Mouse (Mus musculus) bone marrow, adult 2 months (tissue): ENCODE measurements around the gene Tet3. TPM values are rescaled to one million over a fixed set of nuclear protein-coding genes. Genes with fewer than 3 reads are reported as not detected.

Experiments
- H3K27ac ChIP-seq: fragments of 200-500 bp; 2 replicates; pipeline ENCODE4 v1.5.1; 2012; ENCODE audit warnings: low read depth, mild to moderate bottlenecking, control low read depth, inconsistent platforms, low read length; ENCODE audit not compliant: control insufficient read depth, poor library complexity, insufficient read depth
- H3K4me1 ChIP-seq: fragments of 200-500 bp; 2 replicates; pipeline ENCODE4 v1.6.1; 2011; ENCODE audit warnings: low read length; ENCODE audit not compliant: control insufficient read depth, insufficient read depth
- H3K4me3 ChIP-seq: fragments of 200-500 bp; replicated peaks from 2 replicates; pipeline ENCODE3; 2011; ENCODE audit warnings: mild to moderate bottlenecking, low read depth, low read length, control low read depth; ENCODE audit not compliant: control insufficient read depth
- CTCF ChIP-seq: fragments of 200-500 bp; IDR thresholded peaks from 2 replicates; pipeline ENCODE4 v1.5.1; 2011; ENCODE audit warnings: low read length, control low read depth; ENCODE audit not compliant: control insufficient read depth, insufficient read depth
- POLR2A ChIP-seq: fragments of 200-500 bp; IDR thresholded peaks from 2 replicates; pipeline ENCODE4 v1.6.1; 2011; ENCODE audit warnings: low read depth, mild to moderate bottlenecking, control low read depth, low read length, borderline replicate concordance; ENCODE audit not compliant: control insufficient read depth
- WGBS: fragments of 180-500 bp; shearing (Covaris S2); methylation state at CpG from one replicate; pipeline ENCODE4 v1.1.7; 2018; 5-methylcytosine and 5-hydroxymethylcytosine counted together
- polyA plus RNA-seq: library from polyadenylated mRNA; stranded (reverse); fragments of >200 nt; gene quantifications from 2 replicates; pipeline ENCODE4 v1.2.4, GENCODE M21; 2011; ENCODE audit warnings: low replicate concordance; ENCODE audit not compliant: missing spikeins, insufficient read depth, insufficient read length

The Tet3 gene
- polyA plus RNA-seq, 1 experiment: 35.7 TPM

- no peak overlapping the region for H3K4me3 ChIP-seq
- no peak overlapping the region for H3K27ac ChIP-seq
- H3K4me1 ChIP-seq: peaks cover 1% of the 10 kb centered on the region
- TF ChIP-seq CTCF: no peak
- no peak for TF ChIP-seq POLR2A
- 65% methylated on average over 3 of the region's 3 CpGs for WGBS
These were observed 41.4 kb downstream of the Tet3 start for GRCm38 (mm10) chr6:83417531-83417930.

GRCm38 (mm10) chr6:83417104-83417502 is 41.8 kb downstream of the Tet3 start:
- TF ChIP-seq CTCF (no peak), POLR2A (no peak)
- H3K4me3 ChIP-seq: no peak overlapping the region
- peaks cover 1% of the 10 kb centered on the region for H3K4me1 ChIP-seq
- 89% methylated on average over 2 of the region's 2 CpGs for WGBS
- no peak overlapping the region for H3K27ac ChIP-seq

DNA sequence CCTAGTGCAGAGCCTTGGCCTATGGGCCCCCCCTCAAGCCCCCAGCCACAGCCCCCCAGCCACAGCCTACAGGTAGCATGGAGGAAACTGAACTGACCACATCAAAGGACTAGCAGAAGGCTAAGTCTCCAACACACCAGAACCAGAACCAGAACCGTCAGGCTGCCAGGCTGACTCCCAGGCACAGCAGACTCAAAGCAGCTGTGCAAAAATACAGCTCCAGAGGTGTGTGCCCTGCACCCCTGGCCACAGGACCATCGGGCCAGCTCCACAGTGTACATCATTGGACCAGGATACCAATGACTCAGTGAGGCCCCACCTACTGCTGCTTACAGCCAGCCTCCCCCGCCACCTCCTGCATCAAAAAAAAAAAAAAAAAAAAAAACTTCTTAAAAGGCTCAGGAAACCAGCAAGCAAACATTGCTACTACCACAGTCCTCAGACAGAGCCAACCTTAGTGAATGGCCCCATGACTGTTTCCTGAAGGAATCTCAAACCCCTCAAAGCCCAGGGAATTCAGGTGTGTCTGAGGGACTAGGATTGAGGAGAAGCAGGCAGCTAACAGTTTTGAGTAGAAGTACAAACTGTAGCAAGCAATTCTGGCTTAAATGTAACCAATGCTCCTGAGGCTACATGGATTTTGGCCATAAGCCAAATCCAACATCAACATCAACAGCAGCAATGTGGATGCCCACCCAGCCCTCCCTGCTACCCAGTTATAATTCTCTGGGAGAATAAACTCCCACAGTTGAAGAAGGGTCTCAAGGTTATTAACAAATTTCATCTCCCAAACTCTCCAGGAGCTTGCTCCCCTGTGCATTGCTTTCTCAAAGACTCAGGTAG is 42.4 kb downstream of the Tet3 start:
- WGBS: 65% methylated on average over 3 of the region's 3 CpGs
- peak overlapping the region; percentile 12; the same call in 1 of the 2 replicates for H3K27ac ChIP-seq

GRCm38 (mm10) chr6:83415356-83415940 is 43.4 kb downstream of the Tet3 start:
- TF ChIP-seq POLR2A (no peak), CTCF (no peak)
- Histone ChIP-seq H3K4me1 (peaks cover 1% of the 10 kb centered on the region), H3K4me3 (no peak overlapping the region), H3K27ac (no peak overlapping the region)
- 55% methylated on average over 12 of the region's 12 CpGs for WGBS

More for the DNA sequence above, 42.4 kb downstream of the Tet3 start:
- H3K4me1 ChIP-seq: peaks cover 1% of the 10 kb centered on the region
- TF ChIP-seq CTCF (no peak), POLR2A (no peak)
- H3K4me3 ChIP-seq: no peak overlapping the region

DNA sequence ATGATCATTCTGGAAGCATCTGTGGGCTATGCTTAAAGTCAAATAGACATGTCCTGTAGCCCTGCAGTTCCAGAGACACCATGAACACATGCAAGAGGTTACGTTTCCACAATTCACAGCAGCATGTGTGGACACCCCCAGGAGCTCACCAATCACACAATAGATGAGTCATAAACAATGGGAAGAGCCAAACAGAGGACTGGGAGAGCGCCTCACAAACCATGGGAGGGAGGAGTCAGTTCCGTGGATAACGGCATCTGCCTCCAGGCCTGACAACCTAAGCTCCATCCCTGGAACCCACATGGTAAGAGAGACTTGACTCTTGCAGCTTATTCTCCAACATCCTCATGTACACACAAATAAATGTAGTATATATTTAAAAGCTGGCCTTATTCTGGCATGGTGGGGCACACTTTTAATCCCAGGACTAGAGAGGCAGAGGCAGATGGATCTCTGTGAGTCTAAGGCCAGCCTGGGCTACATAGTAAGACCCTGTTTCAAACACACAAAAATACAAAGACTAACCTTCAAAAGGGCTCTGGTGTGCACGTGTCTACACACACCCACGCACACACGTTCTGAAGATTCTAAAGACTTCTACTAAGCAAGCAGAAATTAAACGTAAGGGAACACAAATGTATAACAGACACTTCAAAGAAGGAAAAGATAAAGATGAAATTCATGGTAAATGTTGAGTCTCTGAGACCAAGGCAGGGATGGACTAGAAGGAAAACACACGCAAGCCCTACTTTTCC is 44.1 kb downstream of the Tet3 start:
- H3K27ac ChIP-seq: no peak overlapping the region
- H3K4me1 ChIP-seq: peaks cover 1% of the 10 kb centered on the region
- TF ChIP-seq CTCF (no peak), POLR2A (no peak)
- WGBS: 91% methylated on average over 9 of the region's 9 CpGs
- H3K4me3 ChIP-seq: no peak overlapping the region

DNA sequence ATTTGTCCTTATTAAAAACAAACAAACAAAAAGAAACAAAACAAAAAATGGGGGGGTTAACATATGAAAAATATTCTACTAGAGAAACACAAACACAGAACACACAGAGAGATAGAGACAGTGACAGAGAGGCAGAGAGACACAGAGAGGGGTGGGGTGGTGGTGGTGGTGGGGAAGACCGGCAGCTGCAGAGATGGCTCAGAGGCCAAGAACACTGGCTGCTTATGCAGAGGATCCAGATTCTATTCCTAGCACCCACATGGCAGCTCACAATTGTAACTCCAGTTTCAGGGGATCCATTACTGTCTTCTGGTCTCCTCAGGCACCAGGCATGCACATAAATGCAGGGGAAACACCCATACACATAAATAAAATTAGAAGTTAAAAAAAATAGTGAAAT is 45.2 kb downstream of the Tet3 start:
- H3K4me1 ChIP-seq: peaks cover 1% of the 10 kb centered on the region
- no peak overlapping the region for H3K27ac ChIP-seq
- TF ChIP-seq POLR2A (no peak), CTCF (no peak)
- 71% methylated on average over 1 of the region's 1 CpGs for WGBS
- H3K4me3 ChIP-seq: no peak overlapping the region

DNA sequence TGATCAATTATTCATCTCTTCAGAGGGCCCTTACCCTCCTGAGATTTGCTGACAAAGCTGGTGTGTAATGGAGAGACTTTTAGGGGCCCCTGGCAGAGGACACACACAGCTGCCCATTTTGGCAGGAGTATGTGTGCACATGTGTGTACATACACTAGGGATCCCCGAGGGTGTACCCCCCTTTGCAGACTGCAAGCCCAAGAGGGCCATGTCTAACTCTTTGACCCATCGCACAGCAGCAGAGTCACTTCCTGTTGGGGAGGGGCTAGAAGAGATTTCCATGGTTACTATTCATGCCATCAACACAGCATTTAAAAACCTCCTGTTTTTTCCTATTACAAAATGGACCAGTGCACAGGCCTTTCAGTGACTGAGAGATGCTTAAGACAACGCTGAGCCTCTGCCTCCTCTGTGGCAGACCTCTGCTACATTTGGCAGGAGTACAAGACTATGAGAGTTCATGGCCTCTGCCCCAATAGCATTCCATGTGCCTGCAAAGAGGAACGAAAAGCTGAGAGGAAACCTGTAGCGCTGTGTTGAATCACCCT is 46.0 kb downstream of the Tet3 start:
- Histone ChIP-seq H3K4me3 (no peak overlapping the region), H3K27ac (no peak overlapping the region; the same call in 1 of the 2 replicates), H3K4me1 (peaks cover 1% of the 10 kb centered on the region)
- 11% methylated on average over 5 of the region's 5 CpGs for WGBS
- TF ChIP-seq POLR2A (no peak), CTCF (no peak)

- peaks cover under 1% of the 10 kb centered on the region for H3K4me1 ChIP-seq
- WGBS: 88% methylated on average over 10 of the region's 10 CpGs
- TF ChIP-seq CTCF: no peak
- H3K4me3 ChIP-seq: no peak overlapping the region
- no peak overlapping the region for H3K27ac ChIP-seq
These were observed 46.5 kb downstream of the Tet3 start for GRCm38 (mm10) chr6:83412362-83412853.
